Mouse (Mus musculus) C2C12 (cell line): ENCODE data around the gene Vsx2. TPM values are rescaled to one million over a fixed set of nuclear protein-coding genes. Genes with fewer than 3 reads are reported as not detected.

Experiments used
- H3K27me3 ChIP-seq: one replicate; pipeline ENCODE4 v1.6.1; 2011; ENCODE audit not compliant: control insufficient read depth, insufficient read depth, insufficient read length
- H3K36me3 ChIP-seq: one replicate; pipeline ENCODE4 v1.6.1; 2011; ENCODE audit not compliant: control insufficient read depth, insufficient read depth
- H3K4me3 ChIP-seq: one replicate; pipeline ENCODE4 v1.5.1; 2011; ENCODE audit warnings: mild to moderate bottlenecking, control low read depth; ENCODE audit not compliant: poor library complexity, insufficient read depth, severe bottlenecking
- H3K79me2 ChIP-seq: one replicate; pipeline ENCODE4 v1.6.1; 2011; ENCODE audit not compliant: control insufficient read depth, insufficient read depth
- H3K79me3 ChIP-seq: one replicate; pipeline ENCODE4 v1.6.1; 2011; ENCODE audit warnings: low read depth, control low read depth
- H3ac ChIP-seq: one replicate; pipeline ENCODE3; 2011; ENCODE audit warnings: low read depth; ENCODE audit not compliant: control insufficient read depth, insufficient read length
- CEBPB ChIP-seq: IDR thresholded peaks from one replicate; pipeline ENCODE4 v1.6.1; 2011; ENCODE audit warnings: low read depth, mild to moderate bottlenecking, control low read depth, moderate library complexity
- CTCF ChIP-seq: IDR thresholded peaks from one replicate; pipeline ENCODE4 v1.5.1; 2011; ENCODE audit not compliant: control insufficient read depth, insufficient read depth, insufficient read length
- FOSL1 ChIP-seq: IDR thresholded peaks from one replicate; pipeline ENCODE4 v1.8.0; 2011; ENCODE audit warnings: mild to moderate bottlenecking, low read length; ENCODE audit not compliant: poor library complexity, insufficient read depth, severe bottlenecking
- MAX ChIP-seq: IDR thresholded peaks from one replicate; pipeline ENCODE4 v1.6.1; 2011; ENCODE audit warnings: mild to moderate bottlenecking, control low read depth
- MYOD1 ChIP-seq: IDR thresholded peaks from one replicate; pipeline ENCODE4 v1.6.1; 2011; ENCODE audit warnings: low read depth; ENCODE audit not compliant: control insufficient read depth, insufficient read length
- MYOG ChIP-seq: IDR thresholded peaks from one replicate; pipeline ENCODE4 v1.6.1; 2011; ENCODE audit not compliant: control insufficient read depth, insufficient read length; ENCODE audit errors: extremely low read depth
- USF1 ChIP-seq: IDR thresholded peaks from one replicate; pipeline ENCODE4 v1.6.1; 2011; ENCODE audit warnings: low read depth, mild to moderate bottlenecking, control low read depth, moderate library complexity
- polyA plus RNA-seq: library from polyadenylated mRNA; unstranded; fragments of >200 nt; fragmentation: generic; extraction: Trizol; gene quantifications from one replicate; pipeline ENCODE4 v1.2.1, GENCODE M21; 2012; ENCODE audit warnings: missing spikeins

Gene Vsx2
- polyA plus RNA-seq, 1 experiment: not detected

DNA sequence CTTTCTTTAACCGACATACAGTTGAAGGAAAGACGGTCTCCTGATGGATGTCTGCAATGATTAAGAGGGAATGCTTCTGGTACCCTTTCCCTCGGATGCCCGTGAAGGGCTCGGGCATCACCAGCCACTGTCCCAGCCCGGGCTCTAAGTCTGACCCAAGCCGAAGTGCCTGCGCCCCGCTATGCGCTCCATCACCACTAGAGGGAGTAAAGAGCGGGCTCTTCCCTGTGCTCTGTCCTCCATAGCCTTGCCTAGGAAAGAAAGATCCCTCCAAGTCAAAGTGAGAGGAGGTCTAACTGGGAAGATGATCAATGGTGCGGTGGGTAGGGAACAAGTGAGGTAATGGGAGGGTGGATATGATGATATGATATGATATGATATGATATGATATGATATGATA is 23.5 kb upstream of the Vsx2 start:
- H3K79me2 ChIP-seq: no peaks in the 10 kb centered on the region
- H3ac ChIP-seq: no peak overlapping the region
- H3K27me3 ChIP-seq: peaks cover 4% of the 10 kb centered on the region
- H3K36me3 ChIP-seq: no peaks in the 10 kb centered on the region
- H3K4me3 ChIP-seq: no peak overlapping the region
- H3K79me3 ChIP-seq: no peaks in the 10 kb centered on the region
- TF ChIP-seq MYOD1 (no peak), CTCF (peak; percentile 80), MAX (no peak)

DNA sequence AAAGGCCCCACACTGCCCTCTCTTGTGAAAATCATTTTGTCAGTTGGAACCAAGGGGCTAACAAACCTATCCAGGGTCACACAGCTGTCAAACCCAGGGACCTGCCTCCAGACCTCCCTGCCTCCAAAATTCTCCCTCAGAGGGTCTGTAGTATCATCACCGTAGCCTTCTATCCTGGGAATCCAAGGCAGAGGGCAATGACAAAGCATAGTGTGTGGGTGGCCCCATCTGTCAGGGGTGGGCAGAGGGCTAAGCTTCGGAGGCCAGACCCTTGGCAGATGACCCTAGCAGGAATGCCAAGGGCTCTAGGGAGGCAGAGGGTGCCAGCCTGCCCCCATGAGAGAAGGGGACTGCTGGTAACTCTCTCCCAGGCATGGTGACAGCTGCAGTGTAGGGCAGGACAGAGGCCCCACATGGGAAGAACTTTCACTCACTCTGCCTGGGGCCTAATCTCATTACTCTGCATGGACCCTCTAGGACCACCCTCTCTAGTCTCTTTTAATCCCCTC is 22.9 kb upstream of the Vsx2 start:
- H3K79me3 ChIP-seq: no peaks in the 10 kb centered on the region
- no peaks in the 10 kb centered on the region for H3K36me3 ChIP-seq
- H3K27me3 ChIP-seq: peaks cover 4% of the 10 kb centered on the region
- no peak overlapping the region for H3ac ChIP-seq
- H3K79me2 ChIP-seq: no peaks in the 10 kb centered on the region
- no peak for TF ChIP-seq FOSL1
- TF ChIP-seq MYOD1: no peak
- no peak for TF ChIP-seq CEBPB
- no peak for TF ChIP-seq CTCF
- no peak for TF ChIP-seq USF1
- no peak for TF ChIP-seq MAX
- TF ChIP-seq MYOG: no peak
- H3K4me3 ChIP-seq: no peak overlapping the region

DNA sequence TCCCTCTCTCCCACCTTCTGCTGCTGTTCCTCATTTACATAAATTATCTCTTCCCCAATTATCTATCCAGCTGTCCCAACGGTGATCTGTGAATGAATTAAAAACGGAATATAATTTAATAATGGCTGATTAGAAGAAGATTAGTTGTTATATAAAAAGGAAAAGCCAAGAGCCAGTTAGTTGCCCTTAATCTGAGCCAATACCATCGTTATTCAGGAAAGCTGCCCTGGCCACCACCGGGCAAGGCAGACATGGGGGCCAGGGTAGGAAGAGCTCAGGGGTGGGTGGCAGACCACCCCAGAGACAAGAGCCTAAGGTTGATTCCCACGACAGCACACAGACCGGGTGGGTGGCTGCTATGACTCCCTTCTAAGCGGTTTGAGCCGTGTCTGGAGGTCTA is 21.3 kb upstream of the Vsx2 start:
- no peak overlapping the region for H3K4me3 ChIP-seq
- H3K27me3 ChIP-seq: peaks cover 14% of the 10 kb centered on the region
- TF ChIP-seq FOSL1: no peak
- no peak for TF ChIP-seq CEBPB
- TF ChIP-seq MYOG: no peak
- no peak for TF ChIP-seq MAX
- TF ChIP-seq CTCF: no peak
- TF ChIP-seq MYOD1: no peak
- no peaks in the 10 kb centered on the region for H3K36me3 ChIP-seq
- no peaks in the 10 kb centered on the region for H3K79me2 ChIP-seq
- no peaks in the 10 kb centered on the region for H3K79me3 ChIP-seq
- no peak overlapping the region for H3ac ChIP-seq

DNA sequence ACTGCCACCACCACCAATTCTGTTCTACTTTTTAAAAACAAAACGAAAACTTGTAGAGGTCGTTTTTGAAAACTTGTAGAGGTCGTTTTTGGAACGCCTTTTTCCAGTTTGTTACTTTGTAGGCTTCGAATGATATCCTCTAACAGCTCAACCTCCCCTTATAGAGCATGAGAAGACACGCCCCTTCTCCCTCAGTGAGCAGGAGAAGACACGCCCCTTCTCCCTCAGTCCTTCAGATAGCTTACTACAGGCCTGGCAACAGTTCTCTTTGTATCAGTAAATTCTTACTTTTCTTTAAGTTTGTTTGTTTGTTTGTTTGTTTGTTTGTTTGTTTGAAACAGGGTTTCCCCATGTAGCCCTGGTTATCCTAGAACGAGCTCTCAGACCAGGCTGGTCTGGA is 14.3 kb upstream of the Vsx2 start:
- Histone ChIP-seq H3K36me3 (no peaks in the 10 kb centered on the region), H3ac (no peak overlapping the region), H3K79me2 (no peaks in the 10 kb centered on the region), H3K27me3 (peaks cover 18% of the 10 kb centered on the region), H3K4me3 (no peak overlapping the region), H3K79me3 (no peaks in the 10 kb centered on the region)
- no peak for TF ChIP-seq MAX

DNA sequence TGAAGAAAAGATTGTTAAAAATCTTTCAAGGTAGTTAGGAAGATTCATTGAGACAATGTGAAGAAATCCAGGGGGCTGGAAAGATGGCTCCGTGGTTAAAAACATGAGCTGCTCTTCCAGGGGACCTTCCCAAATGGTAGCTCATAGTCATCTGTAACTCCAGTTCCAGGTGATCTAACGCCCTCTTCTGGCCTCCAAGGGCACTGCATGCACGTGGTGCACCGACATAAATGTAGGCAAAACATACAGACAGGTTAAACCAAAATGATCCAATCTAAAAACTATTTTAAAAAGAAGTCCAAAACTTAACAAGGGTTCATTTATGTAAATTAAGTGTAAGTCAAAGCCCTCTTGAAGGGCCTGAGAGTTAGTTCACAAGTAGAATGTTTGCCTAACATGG is 7.0 kb upstream of the Vsx2 start:
- H3K79me2 ChIP-seq: no peaks in the 10 kb centered on the region
- TF ChIP-seq CEBPB: no peak
- no peak for TF ChIP-seq MYOG
- TF ChIP-seq FOSL1: no peak
- TF ChIP-seq USF1: no peak
- TF ChIP-seq CTCF: no peak
- TF ChIP-seq MAX: no peak
- TF ChIP-seq MYOD1: no peak
- H3ac ChIP-seq: no peak overlapping the region
- H3K79me3 ChIP-seq: no peaks in the 10 kb centered on the region
- no peaks in the 10 kb centered on the region for H3K36me3 ChIP-seq
- H3K27me3 ChIP-seq: peaks cover 24% of the 10 kb centered on the region
- no peak overlapping the region for H3K4me3 ChIP-seq

DNA sequence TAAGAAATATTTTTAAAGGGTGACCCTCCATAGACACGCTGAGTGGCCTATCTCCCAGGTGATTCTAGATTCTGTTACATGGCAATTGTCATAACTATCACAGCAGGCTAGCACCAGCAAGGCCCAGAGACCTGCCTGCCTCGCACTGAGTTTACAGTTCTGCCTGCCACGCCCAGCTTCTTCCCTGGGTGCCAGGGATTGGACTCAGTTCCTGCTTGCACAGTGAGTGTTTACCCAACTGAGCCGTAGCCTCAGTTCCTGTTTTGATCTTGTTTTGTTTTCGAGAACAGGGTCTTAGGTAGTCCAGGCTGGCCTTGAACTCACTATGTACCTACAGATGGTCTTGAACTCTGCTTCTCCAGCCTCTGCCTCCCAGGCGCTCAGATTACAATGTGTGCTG is 2.0 kb upstream of the Vsx2 start:
- peaks cover 52% of the 10 kb centered on the region for H3K27me3 ChIP-seq
- H3K4me3 ChIP-seq: no peak overlapping the region
- H3ac ChIP-seq: no peak overlapping the region
- no peaks in the 10 kb centered on the region for H3K79me2 ChIP-seq
- TF ChIP-seq MYOD1 (no peak), FOSL1 (no peak)
- H3K79me3 ChIP-seq: no peaks in the 10 kb centered on the region
- H3K36me3 ChIP-seq: no peaks in the 10 kb centered on the region
